Mouse (Mus musculus) c-Kit-positive CD71-negative TER-119-negative erythroid progenitor cells, embryonic 14.5 days (primary cell): ENCODE data around the gene Avpr2.

ENCODE experiments used
- DNase-seq: peaks from one replicate; pipeline ENCODE4 v3.0.0-alpha.2; 2013; ENCODE audit warnings: low read depth

The Avpr2 gene

GRCm38 (mm10) chrX:73916945-73917344, 25.0 kb downstream of the Avpr2 start:
- no peak for DNase-seq

GRCm38 (mm10) chrX:73918631-73919030, 26.7 kb downstream of the Avpr2 start:
- no peak for DNase-seq

GRCm38 (mm10) chrX:73921285-73921822, 29.5 kb downstream of the Avpr2 start:
- no peak for DNase-seq

- DNase-seq, result peak; percentile 63
These were observed 30.1 kb downstream of the Avpr2 start, which contains the start of the genes Arhgap4 and Naa10 for GRCm38 (mm10) chrX:73921823-73922549. Arhgap4 (minus strand) TSS chrX:73921870. Naa10 (minus strand) TSS chrX:73921944.

- DNase-seq, result no peak
These were observed 30.6 kb downstream of the Avpr2 start for GRCm38 (mm10) chrX:73922550-73922882.

- peak; percentile 66 for DNase-seq
These were observed 38.6 kb downstream of the Avpr2 start, which contains the start of gene Renbp for GRCm38 (mm10) chrX:73930402-73931062. Renbp (minus strand) TSS chrX:73930850.

GRCm38 (mm10) chrX:73931871-73932270, 40.0 kb downstream of the Avpr2 start:
- DNase-seq, result no peak

- DNase-seq, result no peak
These were observed 50.0 kb downstream of the Avpr2 start for GRCm38 (mm10) chrX:73941860-73942259.

GRCm38 (mm10) chrX:73942294-73942693, 50.4 kb downstream of the Avpr2 start:
- DNase-seq, result no peak
